Mouse (Mus musculus) midbrain, embryonic 14.5 days (tissue): ENCODE data around the gene Ddx27. TPM values are rescaled to one million over a fixed set of nuclear protein-coding genes. Genes with fewer than 3 reads are reported as not detected.
A peak's percentile ranks its signal among the peaks of the same experiment; 100 is the strongest.

Experiments
- ATAC-seq: fragments of 200-750 bp; cut with Nextera tagmentation; 2 replicates; pipeline ENCODE4 v1.8.0; 2017; ENCODE audit warnings: moderate number of reproducible peaks, moderate library complexity; ENCODE audit not compliant: low FRiP score, low TSS enrichment
- DNase-seq: peaks from one replicate; pipeline ENCODE4 v3.0.0-alpha.2; 2015
- H3K27ac ChIP-seq: fragments of 300-500 bp; sonication (generic); replicated peaks from 2 replicates; pipeline ENCODE4 v1.5.1; 2014; ENCODE audit warnings: mild to moderate bottlenecking, low read depth, low read length, moderate library complexity
- H3K27me3 ChIP-seq: fragments of 300-500 bp; sonication (generic); 2 replicates; pipeline ENCODE4 v1.6.1; 2014; ENCODE audit warnings: low read length, control low read depth, mixed read lengths; ENCODE audit not compliant: control insufficient read depth, insufficient read depth
- H3K36me3 ChIP-seq: fragments of 300-500 bp; sonication (generic); 2 replicates; pipeline ENCODE4 v1.6.1; 2014; ENCODE audit warnings: low read length, control low read depth; ENCODE audit not compliant: control insufficient read depth, insufficient read depth
- H3K4me1 ChIP-seq: fragments of 300-500 bp; sonication (generic); 2 replicates; pipeline ENCODE4 v1.6.1; 2014; ENCODE audit warnings: mild to moderate bottlenecking, antibody characterized with exemption, low read length, control low read depth; ENCODE audit not compliant: control insufficient read depth, insufficient read depth
- H3K4me2 ChIP-seq: fragments of 300-500 bp; sonication (generic); 2 replicates; pipeline ENCODE4 v1.6.1; 2014; ENCODE audit warnings: mild to moderate bottlenecking, low read length, moderate library complexity
- H3K4me3 ChIP-seq: fragments of 300-500 bp; sonication (generic); replicated peaks from 2 replicates; pipeline ENCODE4 v1.5.1; 2014; ENCODE audit warnings: low read depth, low read length
- H3K9ac ChIP-seq: fragments of 300-500 bp; sonication (generic); replicated peaks from 2 replicates; pipeline ENCODE4 v1.6.1; 2014; ENCODE audit warnings: mild to moderate bottlenecking, low read length, moderate library complexity
- H3K9me3 ChIP-seq: fragments of 300-500 bp; sonication (generic); 2 replicates; pipeline ENCODE4 v1.6.1; 2016; ENCODE audit warnings: low read length, control low read depth, mixed read lengths; ENCODE audit not compliant: control insufficient read depth
- WGBS: fragments of 180-500 bp; shearing (Covaris S2); extraction: QIAGEN DNeasy Blood & Tissue Kit; methylation state at CpG from one replicate; pipeline ENCODE4 v1.1.7; 2014; 5-methylcytosine and 5-hydroxymethylcytosine counted together
- polyA plus RNA-seq: library from polyadenylated mRNA; unstranded; fragments of >200 nt; fragmentation: Nextera tagmentation; extraction: Ambion mirVana; gene quantifications from 2 replicates; pipeline ENCODE4 v1.2.1, GENCODE M21; 2014

Ddx27 gene
- polyA plus RNA-seq, 1 experiment from 2014 or later: 31.0 TPM

DNA sequence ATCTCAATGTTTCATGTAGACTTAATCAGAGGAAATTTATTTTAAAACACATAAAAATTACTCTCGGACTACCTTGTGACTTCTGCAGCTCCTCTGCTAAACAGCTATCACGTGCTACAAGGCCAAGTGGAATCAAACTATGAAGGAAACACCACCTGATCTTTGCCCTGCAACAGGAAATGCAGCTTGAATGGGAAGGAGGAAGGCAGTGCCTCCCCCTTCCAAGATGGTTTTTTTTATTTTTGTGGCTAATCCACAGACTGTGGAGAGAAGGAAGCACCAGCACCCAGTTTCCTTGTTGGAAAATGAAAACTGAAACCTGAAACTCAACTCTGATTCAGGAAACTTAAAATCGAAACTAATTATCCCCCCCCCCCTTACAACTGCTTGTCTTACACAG, 43.2 kb downstream of the Ddx27 start:
- H3K36me3 ChIP-seq: peaks cover 57% of the 10 kb centered on the region

DNA sequence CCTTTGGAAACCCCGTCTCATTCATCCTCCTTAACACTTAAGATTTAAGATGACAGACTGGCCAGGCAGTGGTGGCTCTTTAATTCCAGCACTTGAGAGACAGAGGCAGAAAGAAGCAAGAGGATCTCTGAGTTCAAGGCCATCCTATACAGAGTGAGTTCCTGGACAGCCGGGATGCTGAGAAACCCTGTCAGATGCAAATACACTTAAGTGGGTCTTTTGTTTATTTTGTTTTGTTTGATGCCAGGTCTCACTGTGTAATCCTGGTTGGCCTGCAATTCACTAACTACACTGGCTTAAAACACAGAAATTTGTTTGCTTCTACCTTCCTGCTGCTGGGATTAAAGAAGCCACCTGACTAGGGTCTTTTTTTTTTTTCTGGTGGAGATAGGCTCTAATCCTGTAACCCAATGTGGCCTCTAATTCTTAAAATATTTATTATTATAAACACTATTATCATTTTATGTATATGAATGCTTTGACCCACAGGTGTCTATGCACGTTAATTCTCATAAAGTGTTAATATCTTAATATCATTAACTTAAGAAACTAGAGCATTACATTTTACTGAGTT, 43.9 kb downstream of the Ddx27 start:
- no peak overlapping the region for H3K4me3 ChIP-seq
- H3K4me1 ChIP-seq: peaks cover 15% of the 10 kb centered on the region
- H3K27ac ChIP-seq: no peak overlapping the region
- ATAC-seq: no peak
- DNase-seq: no peak
- H3K9me3 ChIP-seq: no peaks in the 10 kb centered on the region
- no peaks in the 10 kb centered on the region for H3K27me3 ChIP-seq
- peaks cover 53% of the 10 kb centered on the region for H3K36me3 ChIP-seq
- no peak overlapping the region for H3K9ac ChIP-seq
- 72% methylated on average over 3 of the region's 3 CpGs for WGBS
- no peak overlapping the region for H3K4me2 ChIP-seq

More for the DNA sequence above, 43.2 kb downstream of the Ddx27 start:
- WGBS: 82% methylated on average over 3 of the region's 3 CpGs
- no peaks in the 10 kb centered on the region for H3K27me3 ChIP-seq
- no peak overlapping the region for H3K9ac ChIP-seq
- no peak for ATAC-seq
- no peak overlapping the region for H3K4me2 ChIP-seq
- no peak for DNase-seq
- H3K4me1 ChIP-seq: peaks cover 17% of the 10 kb centered on the region
- no peak overlapping the region for H3K4me3 ChIP-seq
- H3K27ac ChIP-seq: no peak overlapping the region
- no peaks in the 10 kb centered on the region for H3K9me3 ChIP-seq

DNA sequence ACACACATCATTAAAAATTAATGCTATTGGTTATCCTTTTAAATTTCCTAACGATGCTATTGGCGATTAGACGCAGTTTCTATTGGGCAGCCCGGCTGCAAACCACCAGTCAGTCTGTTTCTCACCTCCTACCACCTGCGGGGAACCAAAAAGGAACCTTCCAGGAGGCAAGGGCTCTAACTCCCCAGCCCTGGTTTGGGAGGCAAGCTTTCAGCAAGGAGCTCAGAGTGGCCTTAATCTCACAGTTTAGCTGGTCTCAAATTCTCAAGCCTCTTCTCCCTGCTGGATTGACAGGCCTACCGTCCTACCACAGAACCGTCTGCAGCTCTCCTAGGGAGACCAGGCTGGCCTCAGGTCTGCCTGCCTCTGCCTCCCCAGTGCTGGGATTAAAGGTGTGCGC, 44.5 kb downstream of the Ddx27 start:
- Histone ChIP-seq H3K9me3 (no peaks in the 10 kb centered on the region), H3K36me3 (peaks cover 49% of the 10 kb centered on the region), H3K4me3 (no peak overlapping the region), H3K9ac (0 out of 2 replicates have a peak overlapping the region, but pooled peaks have one; percentile 16), H3K27ac (no peak overlapping the region), H3K27me3 (no peaks in the 10 kb centered on the region), H3K4me2 (no peak overlapping the region), H3K4me1 (peaks cover 16% of the 10 kb centered on the region)
- 39% methylated on average over 8 of the region's 8 CpGs for WGBS
- ATAC-seq: no peak
- DNase-seq: no peak

DNA sequence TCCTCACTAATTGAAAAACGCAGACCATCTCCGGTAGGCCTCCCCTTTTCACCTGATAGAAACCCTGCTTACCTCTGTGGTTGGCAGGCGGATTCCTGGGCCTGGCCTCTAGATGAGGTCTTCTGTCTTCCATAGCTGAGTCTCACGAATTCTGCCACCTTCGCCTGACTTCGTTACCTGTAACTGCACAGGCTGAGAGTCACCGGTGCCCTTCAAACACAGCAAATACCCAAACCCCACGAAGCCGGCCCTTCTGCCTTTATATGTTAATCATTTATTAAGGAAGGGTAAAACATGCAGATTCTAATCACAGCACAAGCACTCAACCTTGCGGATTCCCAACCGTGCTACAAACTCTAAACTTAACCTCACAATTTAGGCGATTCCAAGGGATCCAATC, 45.0 kb downstream of the Ddx27 start:
- ATAC-seq (no peak), DNase-seq (no peak)
- Histone ChIP-seq H3K9ac (0 out of 2 replicates have a peak overlapping the region, but pooled peaks have one; percentile 16), H3K36me3 (peaks cover 49% of the 10 kb centered on the region), H3K27ac (no peak overlapping the region), H3K4me2 (no peak overlapping the region), H3K27me3 (no peaks in the 10 kb centered on the region), H3K9me3 (no peaks in the 10 kb centered on the region), H3K4me1 (peaks cover 20% of the 10 kb centered on the region), H3K4me3 (no peak overlapping the region)
- WGBS: 70% methylated on average over 12 of the region's 12 CpGs

DNA sequence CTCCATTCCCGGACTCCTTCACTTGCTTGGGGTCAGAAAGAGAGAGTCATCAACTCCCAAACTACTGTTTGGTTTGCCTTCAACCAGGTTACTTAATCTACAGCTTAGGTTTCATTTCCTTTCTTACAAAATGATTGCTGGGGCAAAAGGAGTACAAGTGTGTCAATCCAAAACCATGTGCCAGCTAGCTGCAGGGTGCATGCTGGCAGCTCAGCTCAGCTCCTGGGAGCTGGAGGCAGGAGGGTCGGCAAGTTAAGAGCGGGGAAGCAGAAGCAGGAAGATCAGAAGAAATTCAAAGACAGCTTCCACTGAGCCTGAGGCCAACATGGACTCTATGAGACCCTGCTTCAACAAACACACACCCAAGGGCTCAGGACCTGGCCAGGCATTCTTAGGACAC, 45.4 kb downstream of the Ddx27 start:
- ATAC-seq (no peak), DNase-seq (no peak)
- H3K36me3 ChIP-seq: peaks cover 49% of the 10 kb centered on the region
- no peak overlapping the region for H3K9ac ChIP-seq
- H3K27ac ChIP-seq: no peak overlapping the region
- H3K27me3 ChIP-seq: no peaks in the 10 kb centered on the region
- peaks cover 24% of the 10 kb centered on the region for H3K4me1 ChIP-seq
- WGBS: 68% methylated on average over 3 of the region's 3 CpGs
- H3K4me2 ChIP-seq: no peak overlapping the region
- H3K4me3 ChIP-seq: no peak overlapping the region; the same call in 1 of the 2 replicates
- no peaks in the 10 kb centered on the region for H3K9me3 ChIP-seq

DNA sequence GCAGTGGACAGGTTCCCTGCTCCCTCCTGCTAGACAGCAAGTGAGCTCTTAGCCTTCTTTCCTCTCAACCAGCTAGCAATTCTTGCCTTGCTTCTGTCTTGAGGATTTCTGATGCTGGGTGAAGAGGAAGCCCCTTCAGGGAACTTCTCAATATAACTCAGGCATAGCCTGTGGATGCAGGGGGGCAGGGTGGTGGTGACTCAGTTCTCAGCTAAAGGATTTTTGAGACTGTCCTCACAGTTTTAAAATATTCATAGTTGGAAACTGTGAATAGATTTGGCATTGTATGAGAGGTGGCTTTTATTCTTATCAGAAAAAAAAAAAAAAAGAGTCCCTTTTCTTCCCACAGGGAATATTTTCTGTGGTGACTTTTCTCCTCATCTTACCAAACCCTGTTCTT, 45.8 kb downstream of the Ddx27 start:
- ATAC-seq (no peak), DNase-seq (no peak)
- no peak overlapping the region; the same call in 1 of the 2 replicates for H3K4me3 ChIP-seq

DNA sequence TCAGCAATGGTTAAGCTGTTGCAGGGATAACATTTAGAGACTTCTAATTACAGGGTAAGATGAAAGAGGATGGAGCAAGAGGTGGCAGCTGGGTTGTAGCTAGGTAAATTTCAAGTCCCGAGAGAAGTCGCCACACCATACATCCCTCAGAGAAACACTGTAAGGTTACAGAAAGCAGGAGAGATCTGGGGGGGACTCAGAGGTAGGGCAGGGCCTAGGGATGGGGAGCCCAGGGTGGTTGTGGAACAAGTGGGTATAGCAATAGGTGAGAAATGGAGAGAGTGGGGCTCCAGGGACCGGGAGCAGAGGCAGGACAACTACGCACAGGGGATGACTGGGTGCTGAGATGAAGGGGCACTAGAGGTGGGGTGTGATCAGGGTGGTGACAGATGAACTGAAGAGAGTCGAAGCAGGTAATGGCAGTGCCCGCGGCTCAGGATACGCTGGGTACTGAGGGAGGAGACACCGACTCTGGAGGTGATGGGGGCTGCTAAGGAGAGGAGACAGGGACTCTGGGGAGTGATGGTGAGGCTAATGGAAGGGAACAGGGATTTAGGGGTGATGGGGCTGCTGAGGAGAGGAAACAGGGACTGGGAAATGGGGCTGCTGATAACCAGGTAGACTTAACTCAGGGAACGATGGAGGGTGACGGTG, 46.5 kb downstream of the Ddx27 start:
- Histone ChIP-seq H3K4me2 (peak overlapping the region; percentile 73), H3K4me1 (peaks cover 25% of the 10 kb centered on the region), H3K36me3 (peaks cover 49% of the 10 kb centered on the region), H3K4me3 (peak overlapping the region; percentile 88), H3K9ac (peak overlapping the region; percentile 93), H3K9me3 (no peaks in the 10 kb centered on the region), H3K27me3 (no peaks in the 10 kb centered on the region), H3K27ac (no peak overlapping the region)
- no peak for DNase-seq
- ATAC-seq: no peak
- WGBS: 31% methylated on average over 11 of the region's 11 CpGs

More for the DNA sequence above, 45.8 kb downstream of the Ddx27 start:
- Histone ChIP-seq H3K9me3 (no peaks in the 10 kb centered on the region), H3K27ac (no peak overlapping the region), H3K4me1 (peaks cover 25% of the 10 kb centered on the region), H3K9ac (no peak overlapping the region), H3K27me3 (no peaks in the 10 kb centered on the region), H3K36me3 (peaks cover 49% of the 10 kb centered on the region), H3K4me2 (no peak overlapping the region; the same call in 1 of the 2 replicates)

DNA sequence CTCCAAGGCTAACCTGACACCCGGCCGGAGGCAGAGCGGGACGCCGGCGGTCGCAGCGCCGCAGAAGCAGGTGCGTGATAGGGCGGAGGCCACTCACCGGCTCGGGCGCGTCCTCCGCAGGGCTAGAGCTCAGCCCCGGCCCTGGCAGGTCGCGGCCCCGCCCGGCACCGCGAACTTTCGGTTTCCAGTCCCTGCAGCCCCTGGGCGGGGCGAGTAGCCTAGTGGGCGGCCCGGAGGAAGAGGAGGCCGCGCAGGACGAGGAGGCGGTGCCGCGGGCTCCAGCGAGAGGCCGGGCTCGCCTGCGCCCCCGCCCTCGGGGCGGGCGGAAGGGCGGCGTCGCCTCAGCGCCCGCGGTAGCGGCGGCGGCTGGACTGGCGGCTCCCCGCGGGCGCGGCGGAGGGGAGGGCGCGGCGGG, 47.5 kb downstream of the Ddx27 start:
- peaks cover 43% of the 10 kb centered on the region for H3K36me3 ChIP-seq
- peak; percentile 86 for ATAC-seq
- H3K4me3 ChIP-seq: peak overlapping the region; percentile 88
- peaks cover 25% of the 10 kb centered on the region for H3K4me1 ChIP-seq
- no peaks in the 10 kb centered on the region for H3K27me3 ChIP-seq
- H3K9me3 ChIP-seq: no peaks in the 10 kb centered on the region
- H3K4me2 ChIP-seq: peak overlapping the region; percentile 73
- peak overlapping the region; percentile 93 for H3K27ac ChIP-seq
- H3K9ac ChIP-seq: peak overlapping the region; percentile 93
- WGBS: under 1% methylated on average over 46 of the region's 60 CpGs
- DNase-seq: peak; percentile 89
